In genomic region chr4:63699749-63700148, GRCm38 (mm10) we compare ENCODE assay signal across 25 mouse cellular contexts. TPM values are rescaled to one million over a fixed set of nuclear protein-coding genes. Genes with fewer than 3 reads are reported as not detected.
"Had no signal": no experiment of that assay in that cellular context is flagged by ENCODE, and none has a peak within 500 bp of the region (broad histone marks: within the 10 kb centered on the region; RNA-seq: fewer than 3 reads in every experiment).

No protein-coding gene starts in this region.

- H3K27ac ChIP-seq: neural tube, embryonic 13.5 days; neural tube, embryonic 15.5 days; stomach, embryonic 15.5 days; stomach, postnatal 0 days had no signal

- DNase-seq: retina, postnatal 1 day; right cerebral cortex, adult 18-20 months; right cerebral cortex, postnatal 14 days; right cerebral cortex, postnatal 25 days; right cerebral cortex, postnatal 4 days; spleen, adult 18-20 months; thymus, adult 18-20 months; thymus, adult 2 months; thymus, postnatal 14 days; thymus, postnatal 25 days; thymus, postnatal 36 days; thymus, postnatal 4 days had no signal

- H3K4me1 ChIP-seq: neural tube, embryonic 13.5 days; neural tube, embryonic 15.5 days; stomach, embryonic 15.5 days had no signal

- H3K4me3 ChIP-seq: neural tube, embryonic 13.5 days; neural tube, embryonic 15.5 days; stomach, embryonic 15.5 days had no signal

- H3K9me3 ChIP-seq: neural tube, embryonic 13.5 days; neural tube, embryonic 15.5 days; stomach, embryonic 15.5 days had no signal

- H3K4me2 ChIP-seq: neural tube, embryonic 13.5 days; neural tube, embryonic 15.5 days; stomach, embryonic 15.5 days had no signal

- H3K36me3 ChIP-seq: neural tube, embryonic 13.5 days; neural tube, embryonic 15.5 days; stomach, embryonic 15.5 days had no signal

- H3K27me3 ChIP-seq: neural tube, embryonic 13.5 days; neural tube, embryonic 15.5 days had no signal

- H3K9ac ChIP-seq: neural tube, embryonic 13.5 days; neural tube, embryonic 15.5 days; stomach, embryonic 15.5 days had no signal

RNA-seq across cellular contexts. Expression of gene Gm11214, which starts 36.6 kb away (rescaled TPM):
- total RNA-seq: neutrophil, adult 5-6 weeks had no signal
- polyA plus RNA-seq: neural tube, embryonic 13.5 days; neural tube, embryonic 14.5 days; neural tube, embryonic 15.5 days; small intestine, adult 2 months; spleen, adult 2 months; stomach, embryonic 14.5 days; stomach, embryonic 15.5 days; stomach, embryonic 16.5 days; stomach, postnatal 0 days; testis, adult 2 months; thymus, adult 2 months; thymus, postnatal 0 days; urinary bladder, adult 2 months had no signal

RNA-seq across cellular contexts. Expression of gene Tnfsf15, which starts 45.2 kb away (rescaled TPM):
- total RNA-seq: neutrophil, adult 5-6 weeks had no signal
- polyA plus RNA-seq: neural tube, embryonic 13.5 days; neural tube, embryonic 14.5 days; neural tube, embryonic 15.5 days had no signal
